Mouse (Mus musculus) embryonic facial prominence, embryonic 12.5 days (tissue): Measurements from ENCODE around the gene Lhx1. TPM values are rescaled to one million over a fixed set of nuclear protein-coding genes. Genes with fewer than 3 reads are reported as not detected.

Source experiments
- ATAC-seq: fragments of 200-750 bp; cut with Nextera tagmentation; 2 replicates; pipeline ENCODE4 v1.8.0; 2017; ENCODE audit not compliant: insufficient number of reproducible peaks, insufficient read depth, low FRiP score, low TSS enrichment
- H3K27ac ChIP-seq: fragments of 300-500 bp; sonication (generic); 2 replicates; pipeline ENCODE4 v1.5.1; 2016; ENCODE audit warnings: mild to moderate bottlenecking
- H3K27me3 ChIP-seq: fragments of 300-500 bp; sonication (generic); 2 replicates; pipeline ENCODE4 v1.6.1; 2016; ENCODE audit warnings: mild to moderate bottlenecking, moderate library complexity
- H3K36me3 ChIP-seq: fragments of 300-500 bp; sonication (generic); 2 replicates; pipeline ENCODE4 v1.6.1; 2016; ENCODE audit warnings: mild to moderate bottlenecking
- H3K4me1 ChIP-seq: fragments of 300-500 bp; sonication (generic); 2 replicates; pipeline ENCODE4 v1.6.1; 2016
- H3K4me2 ChIP-seq: fragments of 300-500 bp; sonication (generic); replicated peaks from 2 replicates; pipeline ENCODE4 v1.6.1; 2016; ENCODE audit warnings: mild to moderate bottlenecking, moderate library complexity
- H3K4me3 ChIP-seq: fragments of 300-500 bp; sonication (generic); 2 replicates; pipeline ENCODE4 v1.5.1; 2016; ENCODE audit warnings: mild to moderate bottlenecking
- H3K9ac ChIP-seq: fragments of 300-500 bp; sonication (generic); 2 replicates; pipeline ENCODE4 v1.6.1; 2016; ENCODE audit warnings: mild to moderate bottlenecking, moderate library complexity
- H3K9me3 ChIP-seq: fragments of 300-500 bp; sonication (generic); 2 replicates; pipeline ENCODE4 v1.6.1; 2016; ENCODE audit warnings: mild to moderate bottlenecking, moderate library complexity
- WGBS: fragments of 180-500 bp; shearing (Covaris S2); methylation state at CpG from one replicate; pipeline ENCODE4 v1.1.7; 2016; 5-methylcytosine and 5-hydroxymethylcytosine counted together
- polyA plus RNA-seq: library from polyadenylated mRNA; unstranded; fragments of >200 nt; fragmentation: Nextera tagmentation; extraction: Ambion mirVana; gene quantifications from 2 replicates; pipeline ENCODE4 v1.2.1, GENCODE M21; 2016

The Lhx1 gene
- polyA plus RNA-seq, 1 experiment from 2014 or later = 0.60 TPM

- Histone ChIP-seq H3K36me3 (peaks cover 5% of the 10 kb centered on the region; the same call in 1 of the 2 replicates), H3K9me3 (no peaks in the 10 kb centered on the region), H3K4me1 (no peaks in the 10 kb centered on the region), H3K4me2 (no peak overlapping the region), H3K9ac (no peak overlapping the region), H3K27ac (no peak overlapping the region), H3K4me3 (no peak overlapping the region), H3K27me3 (no peaks in the 10 kb centered on the region)
- no peak for ATAC-seq
- 93% methylated on average over 4 of the region's 4 CpGs for WGBS
Measured at GRCm38 (mm10) chr11:84475991-84476390, 49.3 kb downstream of the Lhx1 start.

GRCm38 (mm10) chr11:84473093-84473667 is 52.2 kb downstream of the Lhx1 start:
- H3K4me2 ChIP-seq = no peak overlapping the region
- no peak overlapping the region for H3K9ac ChIP-seq
- WGBS = 72% methylated on average over 4 of the region's 4 CpGs
- H3K4me3 ChIP-seq = no peak overlapping the region
- peaks cover 11% of the 10 kb centered on the region; the same call in 1 of the 2 replicates for H3K36me3 ChIP-seq
- no peak for ATAC-seq
- no peak overlapping the region for H3K27ac ChIP-seq
- no peaks in the 10 kb centered on the region for H3K9me3 ChIP-seq
- no peaks in the 10 kb centered on the region for H3K4me1 ChIP-seq
- H3K27me3 ChIP-seq = no peaks in the 10 kb centered on the region

Other genes with a start within 250 kb of the Lhx1 start
- gene Aatf, start 12.0 kb downstream of the Lhx1 start, polyA plus RNA-seq = 53.8 and 53.9 TPM in 2 replicates